Mouse (Mus musculus): Measurements from ENCODE around the gene Olfr221. TPM values are rescaled to one million over a fixed set of nuclear protein-coding genes. Genes with fewer than 3 reads are reported as not detected.

Gene Olfr221
- polyA plus RNA-seq, 1 experiment = not detected

DNA sequence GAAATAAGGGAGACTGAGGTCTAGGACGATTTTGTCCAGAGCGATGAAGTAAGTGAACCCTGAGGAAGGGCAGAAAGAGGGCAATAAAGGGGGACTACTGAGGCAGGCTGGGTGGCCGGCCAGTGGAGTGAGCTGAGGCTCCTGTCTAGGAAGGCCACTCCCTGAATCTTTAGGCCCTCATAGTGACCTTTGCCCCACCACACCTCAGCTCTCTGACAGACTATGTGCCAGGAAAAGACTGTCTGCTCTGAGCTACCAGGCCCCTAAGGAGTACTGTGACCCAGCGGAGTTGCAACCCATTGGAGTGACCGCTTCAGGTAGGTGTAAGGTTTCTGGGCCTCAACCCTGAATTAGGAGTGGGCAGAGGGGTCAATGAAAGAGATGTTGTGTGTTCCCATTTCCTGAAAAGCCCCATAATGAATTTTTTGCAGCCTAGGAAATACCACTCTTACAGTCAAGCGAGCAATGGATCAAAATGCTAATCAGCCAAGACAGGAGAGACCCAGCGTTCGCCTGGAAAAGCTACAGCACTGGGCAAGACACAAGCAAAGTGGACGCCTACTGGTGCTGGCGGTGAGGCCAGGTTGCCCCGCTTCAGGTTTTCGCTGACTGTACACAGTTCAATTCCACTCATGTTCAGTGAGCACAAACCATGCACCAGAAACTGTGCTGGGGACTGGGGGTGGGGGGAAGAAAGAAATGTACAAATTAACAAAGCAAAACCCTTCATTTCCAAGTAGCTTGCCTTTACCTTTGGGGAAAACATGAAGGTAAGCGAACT, 25.4 kb downstream of the Olfr221 start:
- WGBS = 81% methylated on average over 13 of the region's 13 CpGs
- no peak overlapping the region for H3K27ac ChIP-seq (ENCODE audit: insufficient read depth, low read depth, low read length)
- H3K4me3 ChIP-seq (ENCODE audit: insufficient read depth, low read depth, low read length) = no peak overlapping the region
- TF ChIP-seq CTCF (IDR thresholded peaks at IDR 0.05; ENCODE audit: insufficient read depth, low read depth, low read length) (no peak), POLR2A (IDR thresholded peaks at IDR 0.05; ENCODE audit: insufficient read depth, low read depth, low read length) (no peak)
- peaks cover 12% of the 10 kb centered on the region for H3K4me1 ChIP-seq (ENCODE audit: control insufficient read depth, insufficient read depth, low read length)

DNA sequence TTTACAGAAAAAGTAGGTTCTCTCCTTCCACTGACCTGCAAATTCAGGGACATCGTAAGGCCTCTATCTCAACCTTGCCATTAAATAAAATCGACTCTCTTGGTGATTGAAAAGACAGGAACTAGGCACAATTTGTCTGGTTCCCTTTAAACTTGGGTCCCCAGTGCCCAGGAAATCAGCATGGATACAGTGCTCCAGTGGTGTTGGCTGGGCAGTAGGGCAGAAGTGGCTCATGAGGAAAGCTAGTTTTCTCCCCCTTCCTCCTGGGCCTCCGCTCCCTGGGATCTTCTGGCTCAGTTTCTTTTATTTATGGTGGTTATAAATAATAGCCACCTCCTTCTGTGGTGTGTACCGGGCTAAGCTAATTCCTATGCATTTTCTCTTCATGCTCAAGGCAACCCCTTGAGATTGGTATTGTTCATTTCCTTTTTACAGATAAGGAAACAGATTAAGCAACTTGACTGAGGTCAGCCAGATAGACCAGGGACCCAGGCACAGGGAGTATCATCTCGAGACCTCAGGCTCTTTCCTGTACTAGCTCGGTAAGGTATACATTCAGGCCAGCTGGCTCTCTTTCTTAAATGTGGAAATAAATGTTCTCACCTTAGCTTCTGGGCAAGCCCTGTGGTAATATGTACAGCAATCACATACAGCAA, 26.7 kb downstream of the Olfr221 start, which contains the start of gene Tmem253:
TSS of gene Tmem253 (plus strand) at position 214 of the 656 bp plus-strand sequence.
- WGBS = 18% methylated on average over 6 of the region's 6 CpGs
- peaks cover 15% of the 10 kb centered on the region for H3K4me1 ChIP-seq (ENCODE audit: control insufficient read depth, insufficient read depth, low read length)
- peak within 1 kb of the TSS; percentile 83 for H3K27ac ChIP-seq (ENCODE audit: insufficient read depth, low read depth, low read length)
- TF ChIP-seq POLR2A (IDR thresholded peaks at IDR 0.05; ENCODE audit: insufficient read depth, low read depth, low read length) (no peak), CTCF (IDR thresholded peaks at IDR 0.05; ENCODE audit: insufficient read depth, low read depth, low read length) (no peak)
- peak within 1 kb of the TSS; percentile 60 for H3K4me3 ChIP-seq (ENCODE audit: insufficient read depth, low read depth, low read length)

GRCm38 (mm10) chr14:52014761-52015311, 27.4 kb downstream of the Olfr221 start:
- H3K4me1 ChIP-seq (ENCODE audit: control insufficient read depth, insufficient read depth, low read length) = peaks cover 20% of the 10 kb centered on the region
- peak overlapping the region; percentile 60 for H3K4me3 ChIP-seq (ENCODE audit: insufficient read depth, low read depth, low read length)
- TF ChIP-seq POLR2A (IDR thresholded peaks at IDR 0.05; ENCODE audit: insufficient read depth, low read depth, low read length) = 0 out of 2 replicates have a peak, but pooled peaks have one; percentile 25
- no peak for TF ChIP-seq CTCF (IDR thresholded peaks at IDR 0.05; ENCODE audit: insufficient read depth, low read depth, low read length)
- WGBS = under 1% methylated on average over 26 of the region's 28 CpGs
- peak overlapping the region; percentile 83 for H3K27ac ChIP-seq (ENCODE audit: insufficient read depth, low read depth, low read length)

GRCm38 (mm10) chr14:52014271-52014760, 27.9 kb downstream of the Olfr221 start:
- peaks cover 23% of the 10 kb centered on the region for H3K4me1 ChIP-seq (ENCODE audit: control insufficient read depth, insufficient read depth, low read length)
- no peak for TF ChIP-seq CTCF (IDR thresholded peaks at IDR 0.05; ENCODE audit: insufficient read depth, low read depth, low read length)
- TF ChIP-seq POLR2A (IDR thresholded peaks at IDR 0.05; ENCODE audit: insufficient read depth, low read depth, low read length) = no peak
- peak overlapping the region; percentile 60 for H3K4me3 ChIP-seq (ENCODE audit: insufficient read depth, low read depth, low read length)
- H3K27ac ChIP-seq (ENCODE audit: insufficient read depth, low read depth, low read length) = no peak overlapping the region
- 1% methylated on average over 27 of the region's 80 CpGs for WGBS

GRCm38 (mm10) chr14:52013771-52014219, 28.5 kb downstream of the Olfr221 start:
- Histone ChIP-seq H3K27ac (ENCODE audit: insufficient read depth, low read depth, low read length) (no peak overlapping the region), H3K4me3 (ENCODE audit: insufficient read depth, low read depth, low read length) (peak overlapping the region; percentile 43), H3K4me1 (ENCODE audit: control insufficient read depth, insufficient read depth, low read length) (peaks cover 24% of the 10 kb centered on the region)
- TF ChIP-seq CTCF (IDR thresholded peaks at IDR 0.05; ENCODE audit: insufficient read depth, low read depth, low read length) (no peak), POLR2A (IDR thresholded peaks at IDR 0.05; ENCODE audit: insufficient read depth, low read depth, low read length) (no peak)
- 2% methylated on average over 22 of the region's 24 CpGs for WGBS

GRCm38 (mm10) chr14:52013021-52013610, 29.1 kb downstream of the Olfr221 start:
- Histone ChIP-seq H3K27ac (ENCODE audit: insufficient read depth, low read depth, low read length) (no peak overlapping the region), H3K4me1 (ENCODE audit: control insufficient read depth, insufficient read depth, low read length) (peaks cover 24% of the 10 kb centered on the region), H3K4me3 (ENCODE audit: insufficient read depth, low read depth, low read length) (no peak overlapping the region)
- TF ChIP-seq POLR2A (IDR thresholded peaks at IDR 0.05; ENCODE audit: insufficient read depth, low read depth, low read length) (no peak), CTCF (IDR thresholded peaks at IDR 0.05; ENCODE audit: insufficient read depth, low read depth, low read length) (no peak)
- WGBS = 47% methylated on average over 8 of the region's 8 CpGs

GRCm38 (mm10) chr14:52012553-52012952, 29.7 kb downstream of the Olfr221 start:
- no peak overlapping the region for H3K4me3 ChIP-seq (ENCODE audit: insufficient read depth, low read depth, low read length)
- 54% methylated on average over 5 of the region's 5 CpGs for WGBS

GRCm38 (mm10) chr14:52012085-52012484, 30.2 kb downstream of the Olfr221 start:
- TF ChIP-seq CTCF (IDR thresholded peaks at IDR 0.05; ENCODE audit: insufficient read depth, low read depth, low read length) (no peak), POLR2A (IDR thresholded peaks at IDR 0.05; ENCODE audit: insufficient read depth, low read depth, low read length) (no peak)
- H3K4me1 ChIP-seq (ENCODE audit: control insufficient read depth, insufficient read depth, low read length) = peaks cover 25% of the 10 kb centered on the region
- 65% methylated on average over 4 of the region's 4 CpGs for WGBS
- H3K27ac ChIP-seq (ENCODE audit: insufficient read depth, low read depth, low read length) = peak overlapping the region; percentile 25; the same call in 1 of the 2 replicates
- no peak overlapping the region for H3K4me3 ChIP-seq (ENCODE audit: insufficient read depth, low read depth, low read length)

More at GRCm38 (mm10) chr14:52012553-52012952, 29.7 kb downstream of the Olfr221 start:
- H3K27ac ChIP-seq (ENCODE audit: insufficient read depth, low read depth, low read length) = peak overlapping the region; percentile 25; the same call in 1 of the 2 replicates
- TF ChIP-seq CTCF (IDR thresholded peaks at IDR 0.05; ENCODE audit: insufficient read depth, low read depth, low read length) = no peak
- TF ChIP-seq POLR2A (IDR thresholded peaks at IDR 0.05; ENCODE audit: insufficient read depth, low read depth, low read length) = no peak
- peaks cover 25% of the 10 kb centered on the region for H3K4me1 ChIP-seq (ENCODE audit: control insufficient read depth, insufficient read depth, low read length)

Measured in olfactory bulb, adult 2 months (tissue).